Mouse (Mus musculus): ENCODE measurements at regions not wholly inside any gene's neighbourhood (a gene's known extent, or its start where the extent isn't known, plus 50 kb on each side); places are given as distances from the start of the nearest gene placed in this dataset.

DNA sequence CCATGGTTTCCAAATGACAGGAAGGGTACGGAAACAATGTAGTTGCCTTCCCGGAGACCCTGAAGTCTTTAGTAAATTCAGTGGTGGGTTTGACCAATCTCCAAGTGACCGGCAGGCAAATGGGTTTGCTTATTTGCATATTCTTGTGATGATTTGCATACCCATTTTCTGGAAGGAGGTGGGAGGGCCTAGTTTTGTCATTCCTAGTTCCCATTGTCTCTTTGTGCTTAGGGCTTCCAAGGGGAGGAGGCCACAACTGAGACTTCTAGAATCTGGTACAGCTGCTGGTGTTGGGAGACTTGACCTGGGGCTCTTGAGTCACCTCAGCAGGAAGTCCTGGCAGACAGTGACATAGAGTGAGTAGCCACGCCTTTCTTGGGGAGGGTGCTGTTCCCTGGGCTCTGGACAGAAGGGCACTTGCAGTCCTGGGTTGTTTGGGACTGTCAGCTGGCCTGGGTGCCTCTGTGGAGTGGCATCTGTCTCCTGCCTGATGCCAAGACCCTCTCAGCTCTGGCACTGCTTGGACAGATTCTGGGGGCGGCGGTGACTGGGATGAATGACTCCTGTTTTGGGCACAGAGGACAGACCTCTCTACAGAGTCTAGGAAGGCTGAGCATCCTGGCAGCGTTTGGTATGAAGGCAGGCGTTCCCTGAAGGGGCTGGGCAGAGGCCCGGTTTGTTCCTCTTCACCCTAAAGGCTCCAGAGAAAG lies 178.0 kb downstream of the Uaca start:
- Histone ChIP-seq H3K27me3 (replicated peaks; ENCODE audit: low read depth, poor library complexity, severe bottlenecking) (0 out of 2 replicates have a peak, but pooled peaks cover 7% of the 10 kb centered on the region), H3K4me3 (no peak overlapping the region), H3K27ac (replicated peaks) (no peak overlapping the region), H3K9me3 (no peaks in the 10 kb centered on the region), H3K36me3 (replicated peaks) (no peaks in the 10 kb centered on the region), H3K4me1 (peaks cover 27% of the 10 kb centered on the region)
- no peak for DNase-seq (ENCODE audit: low spot score)
- WGBS = 77% methylated on average over 9 of the region's 9 CpGs

DNA sequence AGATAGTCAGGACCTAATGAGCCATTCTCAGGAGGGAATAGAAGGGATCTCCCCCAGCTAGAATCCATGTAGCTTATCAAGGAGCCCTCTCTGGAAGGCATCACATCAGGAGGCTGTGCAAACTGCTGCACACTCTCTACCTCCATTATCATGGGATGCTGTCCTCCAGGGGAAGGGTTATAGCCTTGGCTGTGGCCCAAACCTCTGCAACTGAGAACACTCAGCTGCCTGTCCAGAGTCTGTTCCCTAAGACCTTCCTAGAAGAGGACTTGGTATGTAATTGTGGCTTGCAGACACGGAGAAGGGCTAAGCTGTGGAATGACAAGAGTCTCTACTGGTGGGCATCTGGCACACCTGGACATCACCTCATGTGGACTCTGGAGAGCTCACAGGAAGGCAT lies 180.2 kb downstream of the Uaca start:
- 86% methylated on average over 1 of the region's 1 CpGs for WGBS

DNA sequence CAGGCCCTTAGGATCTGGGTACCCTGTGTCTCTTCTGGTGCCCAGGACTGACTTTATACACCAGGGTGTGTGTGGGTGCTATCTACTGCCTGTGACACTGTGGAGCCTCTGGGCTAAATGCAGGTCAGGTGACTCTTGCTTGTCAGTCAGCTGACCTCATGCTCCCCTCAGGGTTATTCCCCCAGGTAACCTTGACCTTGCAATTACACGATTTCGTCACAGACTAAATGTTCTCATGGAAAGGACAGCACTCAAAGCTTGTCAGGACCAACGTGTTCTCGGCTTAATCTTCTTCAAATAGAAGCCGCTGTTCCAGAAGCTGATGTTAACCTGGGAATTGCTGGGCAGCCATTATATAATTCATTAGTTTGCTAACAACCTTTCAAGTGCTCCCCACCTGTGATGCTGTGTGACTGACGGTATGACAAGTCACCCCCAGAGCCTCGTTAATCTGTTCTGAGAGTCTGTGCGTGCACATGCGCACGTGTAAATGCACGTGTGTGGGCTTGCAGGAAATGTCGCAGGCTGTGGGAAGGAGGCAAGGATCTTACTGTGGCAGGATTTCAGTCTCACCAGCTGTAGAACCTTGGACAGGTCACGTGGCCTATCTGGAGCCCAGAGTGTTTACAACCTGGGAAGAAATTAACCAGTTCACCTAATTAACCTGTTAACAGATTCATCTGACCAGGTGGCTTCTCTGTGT lies 188.2 kb downstream of the Uaca start:
- no peak for DNase-seq (ENCODE audit: low spot score)
- Histone ChIP-seq H3K27me3 (replicated peaks; ENCODE audit: low read depth, poor library complexity, severe bottlenecking) (peaks cover 27% of the 10 kb centered on the region), H3K36me3 (replicated peaks) (no peaks in the 10 kb centered on the region), H3K4me3 (no peak overlapping the region), H3K4me1 (peaks cover 20% of the 10 kb centered on the region), H3K27ac (replicated peaks) (no peak overlapping the region), H3K9me3 (peaks cover 6% of the 10 kb centered on the region; the same call in 1 of the 2 replicates)
- WGBS = 68% methylated on average over 13 of the region's 13 CpGs

More for the DNA sequence above, 180.2 kb downstream of the Uaca start:
- peaks cover 6% of the 10 kb centered on the region; the same call in 1 of the 2 replicates for H3K9me3 ChIP-seq
- H3K36me3 ChIP-seq (replicated peaks) = no peaks in the 10 kb centered on the region
- no peak overlapping the region for H3K4me3 ChIP-seq
- no peak for DNase-seq (ENCODE audit: low spot score)
- peaks cover 17% of the 10 kb centered on the region for H3K4me1 ChIP-seq
- no peak overlapping the region; the same call in 1 of the 2 replicates for H3K27ac ChIP-seq (replicated peaks)
- 0 out of 2 replicates have a peak, but pooled peaks cover 7% of the 10 kb centered on the region for H3K27me3 ChIP-seq (replicated peaks; ENCODE audit: low read depth, poor library complexity, severe bottlenecking)

DNA sequence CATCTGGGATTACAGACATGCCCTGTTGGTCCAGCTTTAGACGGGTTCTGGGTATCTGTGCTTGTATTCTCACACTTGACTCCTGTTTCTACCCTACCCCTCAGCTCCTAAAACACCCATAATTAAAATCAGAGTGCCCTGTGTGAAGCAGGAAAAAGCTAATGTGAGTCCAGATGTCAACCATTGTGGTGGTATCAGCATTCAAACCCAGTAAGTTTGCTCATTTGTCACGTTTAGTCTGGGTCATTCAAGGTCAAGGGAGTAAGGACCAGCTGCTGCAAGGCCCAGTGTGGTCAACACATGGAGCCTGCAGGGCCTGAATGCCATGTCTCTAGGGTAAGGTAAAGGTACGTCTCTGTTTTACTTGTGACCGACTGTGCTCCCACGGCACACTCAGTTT lies 188.9 kb downstream of the Uaca start:
- H3K27ac ChIP-seq (replicated peaks) = 0 out of 2 replicates have a peak overlapping the region, but pooled peaks have one; percentile 4
- WGBS = 39% methylated on average over 5 of the region's 5 CpGs
- no peaks in the 10 kb centered on the region for H3K36me3 ChIP-seq (replicated peaks)
- H3K4me1 ChIP-seq = peaks cover 20% of the 10 kb centered on the region
- H3K27me3 ChIP-seq (replicated peaks; ENCODE audit: low read depth, poor library complexity, severe bottlenecking) = peaks cover 30% of the 10 kb centered on the region
- no peak for DNase-seq (ENCODE audit: low spot score)
- H3K4me3 ChIP-seq = no peak overlapping the region
- peaks cover 3% of the 10 kb centered on the region; the same call in 1 of the 2 replicates for H3K9me3 ChIP-seq

DNA sequence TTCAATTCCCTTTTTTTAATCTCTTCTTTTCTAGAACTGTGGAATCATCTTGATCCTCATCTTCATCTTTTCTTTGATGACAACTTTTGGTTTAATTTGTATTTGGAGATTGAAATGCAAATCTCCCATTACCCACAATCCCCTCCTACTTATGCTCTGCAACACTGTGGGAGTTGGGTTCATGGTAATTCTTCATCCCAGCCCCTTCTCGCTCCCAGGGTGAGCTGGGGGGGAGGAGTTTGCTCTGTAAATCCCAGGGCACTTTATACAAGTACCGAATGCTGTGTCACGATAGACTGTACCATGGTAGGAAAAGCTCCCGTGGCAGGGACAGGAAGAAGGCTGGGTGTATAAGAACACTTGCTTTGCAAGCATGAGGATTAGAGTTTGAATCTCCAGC lies 193.8 kb downstream of the Uaca start:
- 67% methylated on average over 4 of the region's 4 CpGs for WGBS

DNA sequence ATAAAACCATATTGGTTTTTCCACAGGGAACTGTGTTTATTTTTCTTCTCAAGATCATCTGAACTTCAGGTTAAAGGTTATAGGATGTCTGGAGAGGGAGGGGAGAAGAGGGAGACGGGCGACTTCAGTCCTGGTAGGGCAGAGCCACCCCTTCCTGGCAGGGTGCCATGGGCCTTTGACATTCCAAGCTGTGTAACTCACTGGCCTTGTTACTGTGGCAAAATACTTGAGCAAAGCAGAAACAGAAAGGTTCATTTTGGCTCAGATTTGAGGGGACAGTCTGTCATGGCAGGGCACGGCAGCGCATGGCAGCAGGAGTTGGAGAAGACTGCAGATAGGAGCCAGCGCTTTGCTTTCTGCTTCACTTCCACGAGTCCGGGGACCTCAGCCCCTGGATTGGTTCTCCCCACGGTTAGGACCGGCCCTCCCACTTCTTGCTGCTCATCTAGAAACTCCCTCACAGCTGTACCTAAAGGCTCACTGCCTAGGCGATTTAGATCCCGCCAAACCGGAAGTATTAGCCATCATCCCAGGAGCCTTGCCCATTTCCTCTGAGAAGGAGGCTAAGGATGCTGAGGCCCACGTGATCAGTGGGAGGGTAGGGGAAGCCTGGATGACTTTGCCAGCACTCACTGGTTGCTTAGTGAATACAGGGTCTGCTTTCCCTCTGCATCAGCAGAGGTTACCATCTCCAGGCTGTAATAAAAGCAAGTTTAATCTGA lies 195.5 kb downstream of the Uaca start:
- WGBS = 47% methylated on average over 13 of the region's 13 CpGs
- Histone ChIP-seq H3K27me3 (replicated peaks; ENCODE audit: low read depth, poor library complexity, severe bottlenecking) (peaks cover 26% of the 10 kb centered on the region), H3K4me1 (peaks cover 16% of the 10 kb centered on the region), H3K36me3 (replicated peaks) (no peaks in the 10 kb centered on the region), H3K4me3 (no peak overlapping the region), H3K27ac (replicated peaks) (no peak overlapping the region), H3K9me3 (no peaks in the 10 kb centered on the region)
- peak; percentile 43 for DNase-seq (ENCODE audit: low spot score)

More for the DNA sequence above, 193.8 kb downstream of the Uaca start:
- no peak overlapping the region for H3K27ac ChIP-seq (replicated peaks)
- H3K9me3 ChIP-seq = no peaks in the 10 kb centered on the region
- DNase-seq (ENCODE audit: low spot score) = no peak
- H3K4me3 ChIP-seq = no peak overlapping the region
- H3K4me1 ChIP-seq = peaks cover 16% of the 10 kb centered on the region
- H3K36me3 ChIP-seq (replicated peaks) = no peaks in the 10 kb centered on the region
- H3K27me3 ChIP-seq (replicated peaks; ENCODE audit: low read depth, poor library complexity, severe bottlenecking) = peaks cover 18% of the 10 kb centered on the region

DNA sequence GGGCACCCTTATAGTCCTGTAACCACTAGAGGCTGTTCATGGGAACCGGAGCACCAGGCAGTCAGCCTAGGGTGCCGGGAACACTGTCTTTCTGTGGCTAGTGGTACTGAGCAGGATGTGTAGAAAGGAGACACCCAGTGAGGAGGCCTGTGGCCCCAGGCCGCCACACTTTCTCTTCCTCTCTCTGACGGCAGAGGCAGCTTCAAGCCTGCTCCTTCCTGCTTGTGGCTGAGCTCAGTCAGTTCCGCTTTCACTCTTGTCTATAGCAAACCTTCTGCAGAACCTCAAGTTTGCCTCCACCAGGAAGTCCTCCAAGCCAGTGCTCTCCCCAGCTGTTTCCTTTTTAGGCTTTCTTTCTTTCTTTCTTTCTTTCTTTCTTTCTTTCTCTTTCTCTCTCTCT lies 197.2 kb downstream of the Uaca start:
- DNase-seq (ENCODE audit: low spot score) = no peak
- peaks cover 21% of the 10 kb centered on the region for H3K27me3 ChIP-seq (replicated peaks; ENCODE audit: low read depth, poor library complexity, severe bottlenecking)
- no peaks in the 10 kb centered on the region for H3K9me3 ChIP-seq
- WGBS = 64% methylated on average over 5 of the region's 5 CpGs
- H3K36me3 ChIP-seq (replicated peaks) = no peaks in the 10 kb centered on the region
- no peak overlapping the region for H3K27ac ChIP-seq (replicated peaks)
- peaks cover 16% of the 10 kb centered on the region for H3K4me1 ChIP-seq
- no peak overlapping the region for H3K4me3 ChIP-seq

DNA sequence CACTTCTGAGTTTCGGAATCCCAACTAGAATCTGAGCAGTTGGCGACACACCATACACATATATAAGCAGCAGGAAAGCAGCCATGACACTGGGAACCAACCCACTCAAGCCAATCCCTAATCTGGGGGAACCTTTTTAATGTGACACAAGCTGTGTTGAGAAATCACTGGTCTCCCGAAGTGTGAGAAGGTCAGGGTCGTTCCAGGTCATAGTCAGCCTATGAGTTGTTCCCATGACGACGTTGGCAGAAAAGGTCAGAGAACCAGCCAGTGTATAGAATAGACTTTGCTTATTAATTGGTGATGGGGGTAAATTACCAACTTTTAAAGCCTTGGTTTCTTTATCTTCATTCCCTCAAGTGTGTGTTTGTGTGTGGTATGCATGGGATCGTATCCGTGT lies 199.3 kb downstream of the Uaca start:
- no peak overlapping the region for H3K27ac ChIP-seq (replicated peaks)
- H3K27me3 ChIP-seq (replicated peaks; ENCODE audit: low read depth, poor library complexity, severe bottlenecking) = peaks cover 20% of the 10 kb centered on the region
- 86% methylated on average over 8 of the region's 8 CpGs for WGBS
- DNase-seq (ENCODE audit: low spot score) = no peak
- H3K4me3 ChIP-seq = no peak overlapping the region
- no peaks in the 10 kb centered on the region for H3K36me3 ChIP-seq (replicated peaks)
- peaks cover 16% of the 10 kb centered on the region for H3K4me1 ChIP-seq
- no peaks in the 10 kb centered on the region for H3K9me3 ChIP-seq

DNA sequence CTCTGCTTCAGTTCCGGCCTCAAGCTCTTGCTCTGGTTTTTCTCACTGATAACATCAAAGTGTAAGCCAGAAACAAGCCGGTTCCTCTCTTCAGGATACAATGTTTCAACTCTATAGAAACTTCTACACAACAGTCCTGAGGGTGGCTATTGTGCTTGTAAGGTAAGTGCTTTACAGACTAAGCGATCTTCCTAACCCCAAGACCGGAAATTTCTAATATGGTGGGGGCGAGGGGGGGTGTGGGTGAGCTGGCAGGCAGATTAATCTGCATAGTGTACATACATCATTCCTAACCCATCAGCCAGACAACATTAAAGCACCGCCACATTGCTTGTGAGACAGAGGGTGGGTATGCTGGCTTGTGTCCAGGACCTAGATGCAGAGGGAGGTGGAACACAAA lies 200.8 kb downstream of the Uaca start:
- Histone ChIP-seq H3K27ac (replicated peaks) (no peak overlapping the region), H3K4me1 (peaks cover 14% of the 10 kb centered on the region), H3K36me3 (replicated peaks) (no peaks in the 10 kb centered on the region), H3K27me3 (replicated peaks; ENCODE audit: low read depth, poor library complexity, severe bottlenecking) (peaks cover 25% of the 10 kb centered on the region), H3K9me3 (no peaks in the 10 kb centered on the region), H3K4me3 (no peak overlapping the region)
- DNase-seq (ENCODE audit: low spot score) = no peak
- WGBS = 81% methylated on average over 6 of the region's 6 CpGs

DNA sequence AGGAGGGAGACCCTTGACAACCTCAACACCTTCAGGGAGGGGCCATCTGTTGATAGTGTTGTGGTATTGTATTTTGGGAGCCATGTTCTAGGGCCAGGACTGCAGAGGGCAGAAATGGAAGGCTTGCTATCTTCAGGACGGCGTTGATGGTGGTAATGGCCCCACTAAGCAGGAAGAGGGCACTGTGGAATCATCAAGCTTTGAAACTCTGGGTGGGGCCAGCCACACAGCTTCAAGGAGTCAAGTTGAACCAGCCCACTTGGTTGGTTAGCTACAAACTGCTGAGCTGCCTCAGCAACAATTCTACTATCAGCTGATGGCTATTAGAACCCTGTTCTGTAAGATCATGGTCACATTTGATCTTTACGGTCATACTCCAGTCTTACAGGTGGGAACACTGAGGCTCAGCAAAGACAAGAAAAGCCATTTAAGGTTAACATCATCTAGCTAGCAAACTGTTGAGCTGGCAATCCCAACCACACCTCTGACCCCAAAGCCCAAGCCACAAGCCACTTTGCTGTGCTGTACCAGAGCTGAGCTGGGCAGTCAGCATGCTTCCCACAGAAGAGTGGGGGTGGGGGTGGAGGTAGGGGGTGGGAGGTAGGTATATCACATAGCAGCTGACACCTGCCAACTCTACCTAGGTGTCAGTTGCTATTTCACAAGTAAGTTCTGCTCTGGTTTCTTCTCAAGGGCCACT lies 203.9 kb downstream of the Uaca start:
- peaks cover 33% of the 10 kb centered on the region for H3K27me3 ChIP-seq (replicated peaks; ENCODE audit: low read depth, poor library complexity, severe bottlenecking)
- 80% methylated on average over 3 of the region's 3 CpGs for WGBS
- H3K4me1 ChIP-seq = peaks cover 30% of the 10 kb centered on the region
- H3K36me3 ChIP-seq (replicated peaks) = no peaks in the 10 kb centered on the region
- no peaks in the 10 kb centered on the region for H3K9me3 ChIP-seq
- H3K27ac ChIP-seq (replicated peaks) = no peak overlapping the region
- no peak overlapping the region for H3K4me3 ChIP-seq
- DNase-seq (ENCODE audit: low spot score) = no peak

DNA sequence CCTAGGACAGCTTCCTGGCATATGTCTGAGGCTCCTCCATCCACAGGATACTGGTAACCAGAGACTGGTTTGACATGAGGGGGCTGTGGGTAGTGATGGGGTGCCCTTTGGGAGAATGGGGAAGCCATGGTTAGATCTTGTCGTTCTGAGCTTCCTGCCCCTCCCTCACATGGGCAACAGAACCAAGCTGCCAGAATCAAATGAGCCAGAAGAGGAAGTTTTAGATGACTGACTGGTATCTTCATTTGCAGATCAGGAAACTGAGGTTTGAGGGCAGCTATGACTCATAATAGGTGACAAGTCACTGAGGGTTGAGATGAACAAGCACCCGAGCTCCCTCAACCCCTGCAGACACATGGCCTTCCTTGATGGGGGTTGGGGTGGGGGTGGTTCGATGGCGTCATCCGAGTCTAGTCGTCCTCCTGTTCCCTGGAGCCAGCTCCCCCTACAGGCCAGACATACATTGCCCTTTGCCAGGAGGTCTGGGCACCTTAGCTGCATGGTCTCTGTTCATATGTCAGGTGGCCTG lies 204.7 kb downstream of the Uaca start:
- Histone ChIP-seq H3K36me3 (replicated peaks) (no peaks in the 10 kb centered on the region), H3K4me1 (peaks cover 24% of the 10 kb centered on the region), H3K9me3 (no peaks in the 10 kb centered on the region), H3K27me3 (replicated peaks; ENCODE audit: low read depth, poor library complexity, severe bottlenecking) (peaks cover 28% of the 10 kb centered on the region), H3K4me3 (no peak overlapping the region), H3K27ac (replicated peaks) (no peak overlapping the region)
- 55% methylated on average over 6 of the region's 6 CpGs for WGBS
- no peak for DNase-seq (ENCODE audit: low spot score)

DNA sequence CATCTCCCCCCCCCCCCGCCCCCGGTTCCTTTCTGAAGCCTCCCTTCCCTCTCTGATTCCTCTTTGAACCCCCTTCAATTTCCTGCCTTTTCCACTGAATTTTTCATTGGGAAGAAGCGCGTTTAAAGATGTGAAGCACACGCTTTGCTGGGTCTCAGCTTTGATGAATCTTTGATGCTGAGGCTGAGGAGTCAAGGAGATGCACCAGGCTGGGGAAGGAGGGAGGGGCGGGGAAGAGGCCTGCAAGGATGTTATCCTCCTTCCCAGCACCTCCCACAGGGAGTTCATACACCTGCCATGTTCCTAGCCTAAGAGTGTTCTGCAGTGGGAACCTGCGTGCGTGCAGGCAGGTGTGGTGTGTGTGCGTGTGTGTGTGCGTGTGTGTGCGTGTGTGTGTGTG lies 205.9 kb downstream of the Uaca start:
- peaks cover 21% of the 10 kb centered on the region for H3K4me1 ChIP-seq
- H3K4me3 ChIP-seq = no peak overlapping the region
- 84% methylated on average over 11 of the region's 11 CpGs for WGBS
- no peaks in the 10 kb centered on the region for H3K9me3 ChIP-seq
- DNase-seq (ENCODE audit: low spot score) = no peak
- no peaks in the 10 kb centered on the region for H3K36me3 ChIP-seq (replicated peaks)
- H3K27me3 ChIP-seq (replicated peaks; ENCODE audit: low read depth, poor library complexity, severe bottlenecking) = peaks cover 28% of the 10 kb centered on the region
- no peak overlapping the region for H3K27ac ChIP-seq (replicated peaks)
